Mouse (Mus musculus): ENCODE results near the gene C5ar1.
"Not testable (repeated sequence)": the region's sequence is repeated elsewhere in the genome, so short reads cannot be mapped to it uniquely, and the experiment has no call there.

Gene C5ar1

GRCm38 (mm10) chr7:16259110-16259590 lies at the start of gene C5ar1:
Gene C5ar1, minus strand, starts transcription at chr7:16259540.
- no peak for DNase-seq

DNA sequence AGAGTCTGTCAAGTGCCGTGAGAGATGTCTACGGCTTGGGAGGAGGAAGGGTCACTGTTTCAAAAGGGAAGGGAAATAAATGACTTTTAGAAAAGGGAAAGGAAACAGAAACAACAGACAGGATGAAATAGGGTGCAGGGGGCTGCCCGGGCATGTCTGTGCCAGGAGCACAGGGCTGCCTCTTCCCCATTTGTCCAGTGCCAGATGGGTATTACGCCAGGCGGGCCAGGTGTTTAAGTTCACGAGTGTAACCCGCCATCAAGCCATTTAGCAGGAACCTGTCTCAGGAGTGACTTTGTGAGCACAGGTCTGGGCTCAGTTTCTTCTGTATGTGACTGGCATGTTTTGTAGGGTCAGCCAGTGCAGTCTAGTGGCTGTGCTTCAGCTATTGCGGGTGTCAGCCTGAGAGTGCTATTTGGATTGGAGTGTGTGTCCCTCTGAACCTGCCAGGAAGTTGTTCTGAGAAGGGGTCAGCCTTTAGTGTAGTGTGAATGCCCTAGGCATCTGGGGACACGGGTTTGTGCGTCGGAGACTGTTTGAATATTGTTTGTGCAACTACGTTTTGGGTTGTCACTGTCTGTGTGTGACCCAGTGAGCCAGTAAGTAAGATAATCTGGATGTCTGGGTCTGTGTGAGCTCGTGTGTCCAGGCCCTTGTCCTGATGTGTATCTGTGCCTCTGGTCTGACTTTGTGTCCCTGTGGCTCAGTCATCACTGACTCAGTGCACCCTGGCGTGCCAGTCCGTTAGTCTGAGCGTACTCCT lies 49.4 kb upstream of the C5ar1 start:
- DNase-seq = peak; percentile 44

DNA sequence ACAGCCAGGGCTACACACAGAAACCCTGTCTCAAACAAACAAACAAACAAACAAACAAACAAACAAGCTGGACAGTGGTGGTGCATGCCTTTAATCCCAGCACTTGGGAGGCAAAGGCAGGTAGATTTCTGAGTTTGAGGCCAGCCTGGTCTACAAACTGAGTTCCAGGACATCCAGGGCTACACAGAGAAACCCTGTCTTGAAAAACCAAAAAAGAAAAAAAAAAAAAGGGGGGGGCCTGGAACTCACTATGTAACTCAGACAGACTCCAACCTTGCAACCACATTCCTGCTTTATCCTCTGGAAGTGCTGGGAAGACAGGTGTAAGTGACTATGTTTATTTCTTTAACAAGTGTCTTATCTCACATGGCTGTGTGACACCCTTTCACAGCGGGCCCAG lies 48.8 kb upstream of the C5ar1 start, which contains the start of gene Bbc3:
Gene Bbc3, plus strand, starts transcription at position 301 of the 400 bp plus-strand sequence.
- DNase-seq = not testable (repeated sequence)

DNA sequence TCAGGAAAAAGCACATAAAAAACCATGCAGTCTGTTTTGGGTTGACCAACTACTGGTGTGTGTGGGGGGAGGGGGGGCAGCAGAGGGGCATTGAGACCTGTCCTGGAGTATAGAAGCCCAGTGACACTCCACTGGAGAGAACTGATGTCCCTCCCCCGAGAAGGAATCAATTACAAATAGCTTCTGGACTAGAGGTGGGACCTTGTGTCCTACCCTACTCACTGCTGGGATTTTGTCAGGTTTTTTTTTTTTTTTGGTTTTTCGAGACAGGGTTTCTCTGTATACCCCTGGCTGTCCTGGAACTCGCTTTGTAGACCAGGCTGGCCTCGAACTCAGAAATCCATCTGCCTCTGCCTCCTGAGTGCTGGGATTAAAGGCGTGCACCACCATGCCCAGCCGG lies 47.8 kb upstream of the C5ar1 start:
- DNase-seq = not testable (repeated sequence)

DNA sequence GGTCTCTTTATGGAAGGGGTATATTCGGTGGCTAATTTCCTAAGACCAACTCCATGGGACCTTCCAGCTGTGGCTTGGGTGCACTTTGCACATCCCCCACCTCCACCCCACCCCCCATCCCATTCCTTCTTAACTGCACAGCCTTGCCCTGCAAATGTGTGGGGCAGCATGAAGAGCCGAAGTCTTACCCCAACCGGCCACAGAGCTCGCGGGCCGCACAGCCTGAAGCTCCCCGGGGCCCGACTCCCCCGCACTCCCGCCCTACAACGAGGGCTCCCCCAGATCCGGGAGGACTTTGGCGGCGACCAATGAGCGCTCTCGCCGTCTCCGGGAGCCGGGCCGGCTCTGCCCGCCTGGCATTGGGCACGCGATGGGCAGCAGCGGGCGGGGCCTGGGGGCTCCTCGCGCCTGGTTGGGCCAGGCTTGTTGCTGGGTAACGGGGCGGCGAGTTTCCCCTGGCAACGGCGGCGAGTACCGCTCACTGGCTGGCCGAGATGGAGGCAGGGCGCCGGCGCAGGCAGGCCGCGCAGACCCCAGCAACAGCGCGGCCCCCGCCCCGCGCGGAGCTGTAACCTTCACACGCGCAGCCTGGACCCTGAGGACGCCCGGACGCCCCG lies 40.2 kb upstream of the C5ar1 start:
- DNase-seq = peak; percentile 92

GRCm38 (mm10) chr7:16298927-16299326 lies 39.6 kb upstream of the C5ar1 start:
- no peak for DNase-seq

DNA sequence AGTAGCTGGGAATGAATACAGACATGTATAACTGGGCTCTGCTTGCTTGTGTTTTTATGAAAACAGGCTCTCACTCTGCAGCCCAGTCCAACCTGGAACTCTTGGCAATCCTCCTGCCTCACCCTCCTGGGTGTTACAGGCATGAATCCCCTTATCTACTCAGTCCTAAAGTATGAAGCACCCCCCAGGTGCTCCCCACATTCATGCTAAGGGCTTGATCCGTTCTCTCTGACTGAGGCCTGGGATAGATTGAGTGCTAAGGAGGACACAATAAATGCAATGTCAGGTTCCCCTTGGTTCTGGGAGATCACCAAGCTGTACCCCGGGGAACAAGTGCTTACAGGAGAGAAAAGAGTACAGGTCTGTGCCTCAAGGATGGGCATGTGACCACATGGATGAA lies 38.3 kb upstream of the C5ar1 start:
- DNase-seq = no peak

GRCm38 (mm10) chr7:16296766-16297390 lies 37.5 kb upstream of the C5ar1 start:
- peak; percentile 95 for DNase-seq

DNA sequence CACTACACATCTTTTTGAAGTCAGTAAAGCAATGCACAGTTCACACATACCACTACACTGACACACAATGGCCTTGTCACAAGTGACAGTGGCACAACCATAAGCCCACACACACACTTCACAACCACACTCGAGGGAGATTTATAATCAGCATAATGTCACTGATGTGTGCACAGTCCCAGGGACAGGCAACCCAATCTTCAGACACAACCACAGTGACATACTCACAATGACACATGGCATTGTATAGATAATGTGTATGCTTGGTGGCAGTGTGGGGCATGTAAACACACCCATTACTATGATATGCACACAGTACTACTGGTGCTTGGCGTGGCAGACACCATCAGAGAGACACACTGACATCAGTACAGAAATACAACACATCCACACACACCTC lies 36.8 kb upstream of the C5ar1 start:
- DNase-seq = no peak

- peak; percentile 86 for DNase-seq
Measured at GRCm38 (mm10) chr7:16295321-16295900, 36.1 kb upstream of the C5ar1 start.

DNA sequence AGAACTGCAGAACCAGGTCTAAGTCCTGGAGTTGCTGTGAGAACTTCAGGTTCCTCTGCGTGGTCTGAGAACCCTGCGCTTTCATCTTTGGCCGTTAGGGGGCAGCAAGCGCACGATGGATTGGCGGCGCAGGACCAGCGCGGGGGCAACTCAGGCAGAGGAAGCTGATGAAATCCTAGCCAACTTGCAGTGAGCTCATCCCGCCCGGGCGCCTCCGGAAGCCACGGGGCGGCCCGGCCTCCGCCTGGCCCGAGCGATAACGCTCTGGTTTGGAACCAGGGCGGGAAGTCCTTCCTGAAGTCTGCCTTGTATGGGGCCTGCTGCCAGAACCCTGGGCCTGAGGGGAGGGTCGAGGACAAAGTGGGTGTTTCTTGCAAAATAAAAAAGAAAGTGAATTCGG lies 35.5 kb upstream of the C5ar1 start:
- peak; percentile 97 for DNase-seq

- peak; percentile 69 for DNase-seq
Measured at GRCm38 (mm10) chr7:16294346-16294745, 35.0 kb upstream of the C5ar1 start.

DNA sequence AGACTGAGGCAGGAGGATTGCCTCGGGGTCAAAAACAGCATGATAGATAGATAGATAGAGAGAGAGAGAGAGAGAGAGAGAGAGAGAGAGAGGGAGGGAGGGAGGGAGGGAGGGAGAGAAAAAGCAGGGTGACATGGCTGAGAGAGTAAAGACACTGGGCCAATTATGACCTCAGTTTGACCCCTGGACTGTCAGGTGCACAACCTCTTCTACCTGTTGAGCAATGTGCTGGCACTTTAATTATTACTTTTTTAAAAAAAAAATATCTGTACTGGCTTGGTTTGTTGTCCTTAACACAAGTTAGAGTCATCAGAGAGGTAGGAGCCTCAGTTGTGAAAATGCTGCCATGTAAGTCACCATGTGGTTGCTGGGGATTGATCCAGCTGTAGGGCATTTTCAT lies 28.5 kb upstream of the C5ar1 start:
- no peak for DNase-seq

- DNase-seq = no peak
Measured at GRCm38 (mm10) chr7:16287016-16287415, 27.7 kb upstream of the C5ar1 start.

GRCm38 (mm10) chr7:16286026-16286961 lies 27.0 kb upstream of the C5ar1 start, which contains the start of gene Ccdc9:
Gene Ccdc9, minus strand, starts transcription at chr7:16286795.
- DNase-seq = peak; percentile 100

DNA sequence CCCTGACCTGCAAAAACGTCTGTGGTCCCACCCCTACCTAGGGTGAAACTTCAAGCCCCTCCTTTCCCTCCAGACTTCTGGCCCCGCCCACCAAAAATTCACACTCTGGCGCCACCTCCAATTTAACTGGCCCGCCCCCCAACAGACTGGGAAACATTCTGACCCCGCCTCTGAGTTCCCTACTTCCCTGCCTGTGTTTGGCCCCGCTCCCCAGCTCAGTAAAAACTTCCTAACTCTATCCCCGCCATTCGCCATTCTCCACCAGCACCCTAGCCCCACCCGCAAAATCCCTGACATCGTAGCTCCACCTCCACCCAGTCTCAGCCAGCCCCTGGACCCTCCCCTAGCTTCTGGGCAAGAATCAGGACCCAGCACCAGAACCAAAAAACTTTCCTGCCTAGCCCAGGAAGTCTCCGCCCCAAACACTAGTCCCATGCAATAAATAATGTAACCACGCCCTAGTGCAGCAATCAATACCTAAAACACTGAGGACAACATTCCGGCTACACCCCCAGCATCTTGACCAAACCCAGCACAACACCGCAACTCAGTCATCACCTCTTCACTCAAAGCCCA lies 26.2 kb upstream of the C5ar1 start:
- DNase-seq = peak; percentile 89

DNA sequence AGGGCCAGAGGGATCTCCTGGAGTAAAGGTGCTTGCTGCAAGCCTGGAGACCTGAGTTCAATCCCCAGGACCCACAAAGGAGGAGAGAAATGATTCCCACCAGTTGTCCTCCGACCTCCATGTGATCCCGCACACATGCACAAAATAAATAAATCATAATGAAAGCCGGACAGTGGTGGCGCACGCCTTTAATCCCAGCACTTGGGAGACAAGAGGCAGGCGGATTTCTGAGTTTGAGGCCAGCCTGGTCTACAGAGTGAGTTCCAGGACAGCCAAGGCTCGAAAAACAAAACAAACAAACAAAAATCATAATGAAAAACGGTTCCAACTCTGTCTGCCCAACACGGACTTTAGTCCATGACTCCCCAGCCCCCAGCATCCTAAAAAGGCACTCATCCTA lies 25.6 kb upstream of the C5ar1 start:
- no peak for DNase-seq

DNA sequence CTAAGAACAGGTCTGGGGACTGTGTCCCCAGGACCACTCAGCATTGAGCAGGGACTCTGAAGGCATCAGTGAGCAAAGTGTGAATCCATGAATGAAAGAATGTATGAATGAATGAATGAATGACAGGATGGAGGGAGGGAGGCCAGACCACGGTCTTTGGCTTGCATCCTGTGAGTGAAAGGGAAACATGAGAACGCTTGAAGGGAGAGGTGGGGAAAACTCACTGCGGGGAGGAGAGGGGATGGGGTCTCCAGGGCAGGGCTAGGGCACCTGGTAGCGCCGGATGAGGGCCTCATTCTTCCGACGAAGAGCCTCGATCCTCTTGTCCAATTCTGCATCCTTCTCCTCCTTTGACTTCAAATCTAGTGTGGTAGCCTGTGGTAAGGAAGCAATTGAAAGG lies 24.7 kb upstream of the C5ar1 start:
- no peak for DNase-seq

DNA sequence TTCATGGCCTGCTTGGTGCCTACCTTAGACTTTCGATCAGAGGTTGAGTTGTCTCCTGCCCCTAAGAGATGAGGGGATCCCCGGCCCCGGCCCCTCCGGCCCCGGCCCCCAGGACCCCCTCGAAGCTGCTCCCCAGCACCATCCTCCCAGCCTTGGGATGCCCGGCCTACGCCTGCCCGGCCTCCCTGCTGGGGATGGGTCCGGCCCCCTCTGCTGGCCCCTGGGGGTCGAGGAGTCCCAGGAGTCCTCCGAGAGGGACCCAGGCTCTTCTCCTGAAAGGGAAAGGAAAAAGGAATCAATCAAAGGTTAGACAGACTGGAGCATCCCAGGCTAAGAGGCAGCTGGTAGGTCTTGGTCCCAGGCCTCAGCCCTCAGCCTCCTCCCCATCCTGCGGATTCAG lies 23.0 kb upstream of the C5ar1 start:
- DNase-seq = no peak

DNA sequence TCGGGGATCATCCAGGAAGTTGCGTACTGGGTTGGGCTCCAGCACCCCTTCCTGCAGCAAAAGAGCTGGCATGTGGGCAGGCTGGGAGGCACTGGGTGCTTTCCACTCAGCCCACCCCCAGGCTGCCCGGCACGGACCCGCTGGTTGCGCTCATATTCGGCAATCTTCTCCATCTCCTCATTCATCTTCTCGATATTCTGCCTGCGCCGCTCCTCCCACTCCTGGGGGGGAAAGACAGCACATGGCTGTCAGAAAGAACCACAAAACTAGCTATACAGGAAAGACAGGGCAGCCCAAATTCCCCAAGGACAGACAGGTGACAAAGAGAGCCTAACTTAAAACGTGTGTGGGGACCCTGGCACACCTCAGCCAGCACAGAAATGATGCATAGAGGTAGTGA lies 21.4 kb upstream of the C5ar1 start:
- DNase-seq = no peak

GRCm38 (mm10) chr7:16274922-16275890 lies 15.9 kb upstream of the C5ar1 start:
- peak; percentile 24 for DNase-seq
